Comparison of ENCODE assay signal across 13 mouse cellular contexts in genomic region chr5:77174779-77175178, GRCm38 (mm10). TPM values are rescaled to one million over a fixed set of nuclear protein-coding genes. Genes with fewer than 3 reads are reported as not detected.
"Had no signal": no experiment of that assay in that cellular context is flagged by ENCODE, and none has a peak within 500 bp of the region (broad histone marks: within the 10 kb centered on the region; RNA-seq: fewer than 3 reads in every experiment).

No protein-coding gene starts in this region.

- H3K4me2 ChIP-seq: liver, embryonic 11.5 days; liver, embryonic 15.5 days; midbrain, embryonic 13.5 days; stomach, embryonic 15.5 days had no signal

- H3K27me3 ChIP-seq: liver, embryonic 15.5 days; midbrain, embryonic 13.5 days; stomach, embryonic 15.5 days had no signal

- H3K4me3 ChIP-seq: left cerebral cortex, adult 2 months; limb, embryonic 10.5 days; liver, embryonic 15.5 days; midbrain, embryonic 13.5 days; stomach, embryonic 15.5 days had no signal

- ATAC-seq: lung, postnatal 0 days; midbrain, embryonic 13.5 days had no signal

- H3K36me3 ChIP-seq: limb, embryonic 10.5 days; liver, embryonic 15.5 days; midbrain, embryonic 13.5 days; stomach, embryonic 15.5 days had no signal

- H3K4me1 ChIP-seq: liver, embryonic 15.5 days; midbrain, embryonic 13.5 days; stomach, embryonic 15.5 days had no signal

- H3K9me3 ChIP-seq: limb, embryonic 10.5 days; liver, embryonic 15.5 days; midbrain, embryonic 13.5 days; stomach, embryonic 15.5 days had no signal

- DNase-seq: kidney, adult 2 months; kidney, postnatal 25 days; lung, adult 2 months; lung, postnatal 36 days; right cerebral cortex, postnatal 14 days; thymus, postnatal 36 days had no signal

- H3K9ac ChIP-seq: liver, embryonic 15.5 days; midbrain, embryonic 13.5 days; stomach, embryonic 15.5 days had no signal

- H3K27ac ChIP-seq: left cerebral cortex, adult 2 months; limb, embryonic 10.5 days; liver, embryonic 15.5 days; midbrain, embryonic 13.5 days; stomach, embryonic 15.5 days had no signal

RNA-seq across cellular contexts. Expression of gene Hopx, which starts 59.9 kb away (rescaled TPM):
- polyA plus RNA-seq: limb, embryonic 10.5 days had no signal
